Mouse (Mus musculus) spleen, adult 2 months (tissue): ENCODE data around the gene Sarm1. TPM values are rescaled to one million over a fixed set of nuclear protein-coding genes. Genes with fewer than 3 reads are reported as not detected.

Source experiments
- DNase-seq, 2 experiments: peaks; one replicate each; pipeline versions ENCODE4 v3.0.0 to v3.0.0-alpha.2; 2012 to 2021; ENCODE audit warnings: low spot score in 2 of 2, low read depth in 1 of 2
- H3K27ac ChIP-seq: fragments of 200-500 bp; 2 replicates; pipeline ENCODE4 v1.5.1; 2012; ENCODE audit warnings: low read length, inconsistent platforms; ENCODE audit not compliant: insufficient read depth
- H3K27me3 ChIP-seq: fragments of 200-500 bp; 2 replicates; pipeline ENCODE4 v1.6.1; 2012; ENCODE audit warnings: mild to moderate bottlenecking, moderate library complexity, low read length, inconsistent platforms; ENCODE audit not compliant: control insufficient read depth, insufficient read depth
- H3K36me3 ChIP-seq: fragments of 200-500 bp; 2 replicates; pipeline ENCODE4 v1.6.1; 2012; ENCODE audit warnings: mild to moderate bottlenecking, low read length, inconsistent platforms; ENCODE audit not compliant: control insufficient read depth, insufficient read depth
- H3K4me1 ChIP-seq: fragments of 200-500 bp; 2 replicates; pipeline ENCODE4 v1.6.1; 2011; ENCODE audit warnings: inconsistent platforms; ENCODE audit not compliant: control insufficient read depth, insufficient read depth, insufficient read length
- H3K4me3 ChIP-seq: fragments of 200-500 bp; 2 replicates; pipeline ENCODE4 v1.5.1; 2011; ENCODE audit warnings: mild to moderate bottlenecking, inconsistent platforms; ENCODE audit not compliant: insufficient read depth, insufficient read length; ENCODE audit errors: extremely low read depth
- CTCF ChIP-seq: fragments of 200-500 bp; IDR thresholded peaks from 2 replicates; pipeline ENCODE4 v1.5.1; 2011; ENCODE audit warnings: mild to moderate bottlenecking, inconsistent platforms; ENCODE audit not compliant: insufficient read depth, insufficient read length, insufficient replicate concordance; ENCODE audit errors: extremely low read depth
- POLR2A ChIP-seq: fragments of 200-500 bp; IDR thresholded peaks from 2 replicates; pipeline ENCODE4 v1.6.1; 2011; ENCODE audit warnings: low read depth, low read length, inconsistent platforms
- WGBS: fragments of 180-500 bp; shearing (Covaris S2); methylation state at CpG from one replicate; pipeline ENCODE4 v1.1.7; 2018; 5-methylcytosine and 5-hydroxymethylcytosine counted together
- polyA plus RNA-seq: library from polyadenylated mRNA; depleted of rRNA; stranded (reverse); fragments of >200 nt; gene quantifications from 2 replicates; pipeline ENCODE4 v1.2.3, GENCODE M21; 2012; rRNA removed

Sarm1 gene
- 0.51 and 1.0 TPM in 2 replicates for polyA plus RNA-seq

DNA sequence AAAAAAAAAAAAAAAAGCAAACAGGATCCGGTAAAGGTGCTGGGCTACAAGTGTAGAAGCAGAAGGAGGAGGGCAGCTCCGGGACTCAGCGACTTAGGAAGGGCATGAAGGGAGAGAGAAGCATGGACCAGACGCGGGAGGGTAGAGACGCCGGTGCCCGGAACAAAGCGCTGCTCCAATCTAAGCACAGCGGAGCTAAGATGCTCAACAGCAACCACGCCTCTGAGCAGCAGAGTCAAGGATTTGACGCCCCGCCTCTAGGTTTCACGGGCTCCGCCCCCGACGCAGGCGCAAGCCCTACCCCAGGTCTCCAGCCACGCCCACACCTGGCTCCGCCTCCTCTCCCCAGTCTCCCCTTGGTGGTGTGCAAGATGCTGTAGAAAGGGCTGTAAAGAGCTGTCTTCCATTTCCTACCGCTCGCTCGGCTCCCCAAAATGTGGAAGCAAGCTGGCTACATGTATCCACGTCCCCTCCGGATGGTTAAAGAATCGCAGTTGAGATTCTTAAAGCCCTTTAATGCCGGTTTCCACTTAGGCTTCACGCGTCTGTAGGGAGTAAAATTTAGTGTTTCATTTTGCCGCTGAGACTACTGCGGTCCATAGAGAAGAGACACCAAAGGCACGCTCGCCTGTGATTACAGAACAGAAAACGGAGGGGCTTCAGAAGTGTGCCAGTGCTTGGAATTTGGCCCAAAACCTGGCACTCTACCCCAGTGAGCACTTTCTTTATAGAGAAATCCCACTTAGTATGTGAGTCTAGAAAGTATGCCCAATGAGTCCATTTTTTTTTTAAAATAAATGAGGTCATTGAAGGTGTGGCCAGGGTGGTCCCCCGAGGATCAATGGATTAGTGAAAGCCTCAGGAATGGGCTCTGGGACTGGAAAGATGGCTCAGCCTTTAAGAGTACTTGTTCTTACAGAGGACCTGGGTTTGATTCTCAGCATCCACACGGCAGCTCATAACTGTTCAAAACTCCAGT lies at the start of gene Sarm1:
Sarm1 (minus strand) TSS at position 211 of the 979 bp plus-strand sequence.
- no peak within 1 kb of the TSS for H3K27ac ChIP-seq

DNA sequence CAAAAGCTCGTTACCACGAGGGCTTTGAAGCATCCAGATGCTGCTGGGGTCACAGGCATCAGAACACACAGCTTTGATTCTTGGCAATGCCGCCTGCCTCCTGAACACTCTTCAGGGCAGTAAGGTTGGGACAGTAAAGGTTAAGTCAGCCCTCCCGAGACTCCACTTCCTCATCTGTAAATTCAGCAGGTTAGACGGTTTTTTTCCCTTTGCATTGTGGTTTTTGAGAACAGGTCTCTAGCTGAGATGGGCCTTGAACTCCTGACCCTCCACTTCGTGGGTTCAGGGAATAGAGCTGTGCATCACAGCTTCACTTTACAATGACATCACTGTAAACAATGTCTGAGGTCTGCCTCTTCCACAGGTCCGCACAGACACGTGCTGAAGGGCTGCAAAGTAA lies 47.6 kb upstream of the Sarm1 start:
- no peak overlapping the region for H3K27ac ChIP-seq
- no peaks in the 10 kb centered on the region; the same call in 1 of the 2 replicates for H3K4me1 ChIP-seq
- 56% methylated on average over 8 of the region's 8 CpGs for WGBS
- H3K27me3 ChIP-seq = no peaks in the 10 kb centered on the region
- TF ChIP-seq POLR2A = no peak
- TF ChIP-seq CTCF = no peak
- H3K36me3 ChIP-seq = peaks cover 13% of the 10 kb centered on the region
- no peak overlapping the region for H3K4me3 ChIP-seq
- DNase-seq = no peak

More for the DNA sequence above, at the start of gene Sarm1:
- TF ChIP-seq CTCF (no peak), POLR2A (no peak)
- Histone ChIP-seq H3K36me3 (no peaks in the 10 kb centered on the region), H3K4me3 (peak within 1 kb of the TSS; percentile 61), H3K27me3 (peaks cover 7% of the 10 kb centered on the region), H3K4me1 (peaks cover 7% of the 10 kb centered on the region)
- 4% methylated on average over 36 of the region's 36 CpGs for WGBS
- DNase-seq = peak; percentile 89 to 97

DNA sequence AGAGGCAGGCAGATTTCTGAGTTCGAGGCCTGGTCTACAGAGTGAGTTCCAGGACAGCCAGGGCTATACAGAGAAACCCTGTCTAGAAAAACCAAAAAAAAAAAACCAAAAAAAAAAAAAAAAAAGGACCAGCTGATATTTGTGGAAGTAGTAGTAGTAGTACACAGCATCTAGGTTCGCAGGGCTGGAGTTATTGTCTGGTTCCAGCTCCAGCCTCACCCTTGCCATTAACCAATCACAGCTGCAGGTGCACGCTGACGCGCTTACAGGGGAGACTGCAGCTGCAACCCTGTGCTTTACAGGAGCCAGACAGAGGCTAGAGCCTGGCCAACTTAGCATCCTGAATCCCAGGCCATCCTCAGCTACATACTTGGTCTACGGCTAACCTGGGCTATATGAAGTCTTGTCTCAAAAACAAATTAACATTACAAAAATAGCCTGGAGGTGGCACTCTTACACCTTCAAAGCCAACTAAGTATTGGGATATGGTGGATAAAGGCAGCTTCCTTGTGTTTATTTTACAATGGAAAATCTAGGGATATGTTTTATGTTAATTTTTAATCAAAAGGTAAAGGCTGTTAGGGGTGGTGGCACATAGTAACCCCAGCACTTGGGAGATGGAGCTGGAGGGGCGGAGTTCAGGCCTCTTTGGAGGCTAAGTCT lies 47.0 kb upstream of the Sarm1 start:
- no peak overlapping the region for H3K27ac ChIP-seq
- no peak for TF ChIP-seq POLR2A
- TF ChIP-seq CTCF = no peak
- H3K36me3 ChIP-seq = peaks cover 15% of the 10 kb centered on the region
- no peaks in the 10 kb centered on the region; the same call in 1 of the 2 replicates for H3K4me1 ChIP-seq
- WGBS = 93% methylated on average over 7 of the region's 7 CpGs
- no peaks in the 10 kb centered on the region for H3K27me3 ChIP-seq
- H3K4me3 ChIP-seq = no peak overlapping the region
- no peak for DNase-seq

DNA sequence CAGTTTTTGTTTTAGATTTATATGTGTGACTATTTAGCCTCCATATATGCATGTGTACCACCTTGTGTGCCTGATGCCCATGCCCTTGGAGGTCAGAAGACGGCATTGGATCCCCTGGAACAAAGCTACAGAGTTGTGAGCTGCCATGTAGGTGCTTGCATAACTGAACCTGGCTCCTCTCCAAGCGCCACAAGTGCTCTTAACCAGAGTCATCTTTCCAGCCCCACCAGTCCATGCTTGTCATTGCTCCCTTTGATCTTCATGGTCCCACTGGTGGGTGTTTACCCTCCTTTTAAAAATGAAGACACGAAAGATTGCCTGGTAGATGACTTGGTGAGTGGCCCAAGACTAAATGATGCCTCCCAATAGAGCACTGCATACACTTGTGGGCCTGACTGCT lies 42.8 kb upstream of the Sarm1 start:
- Histone ChIP-seq H3K4me1 (no peaks in the 10 kb centered on the region), H3K27ac (no peak overlapping the region), H3K36me3 (peaks cover 18% of the 10 kb centered on the region), H3K4me3 (no peak overlapping the region), H3K27me3 (no peaks in the 10 kb centered on the region)
- no peak for TF ChIP-seq CTCF
- no peak for TF ChIP-seq POLR2A
- DNase-seq = no peak
- WGBS = 92% methylated on average over 3 of the region's 3 CpGs

DNA sequence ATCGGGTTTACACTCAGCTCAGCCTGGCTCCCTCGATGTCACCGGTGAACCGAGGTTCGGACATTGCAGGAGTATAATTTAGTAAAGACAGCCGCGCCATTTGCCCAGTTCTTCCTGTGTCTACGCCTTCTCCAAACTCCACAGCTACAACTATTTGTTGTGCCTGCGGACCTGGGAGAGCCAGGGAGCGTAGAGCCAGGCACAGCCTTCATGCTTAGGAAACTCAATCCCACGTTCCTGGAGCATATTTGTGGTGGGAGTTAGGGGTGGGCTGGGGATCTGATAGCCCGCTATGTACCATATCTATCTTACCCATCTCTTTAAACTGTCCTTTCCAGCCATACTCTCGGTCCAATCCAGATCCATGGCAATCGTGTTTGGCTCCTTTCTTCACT lies 39.1 kb upstream of the Sarm1 start:
- Histone ChIP-seq H3K4me1 (no peaks in the 10 kb centered on the region; the same call in 1 of the 2 replicates), H3K27ac (peak overlapping the region; percentile 62), H3K27me3 (no peaks in the 10 kb centered on the region), H3K4me3 (peak overlapping the region; percentile 87), H3K36me3 (peaks cover 15% of the 10 kb centered on the region)
- DNase-seq = no peak
- 1% methylated on average over 14 of the region's 14 CpGs for WGBS
- TF ChIP-seq CTCF = no peak
- TF ChIP-seq POLR2A = no peak

DNA sequence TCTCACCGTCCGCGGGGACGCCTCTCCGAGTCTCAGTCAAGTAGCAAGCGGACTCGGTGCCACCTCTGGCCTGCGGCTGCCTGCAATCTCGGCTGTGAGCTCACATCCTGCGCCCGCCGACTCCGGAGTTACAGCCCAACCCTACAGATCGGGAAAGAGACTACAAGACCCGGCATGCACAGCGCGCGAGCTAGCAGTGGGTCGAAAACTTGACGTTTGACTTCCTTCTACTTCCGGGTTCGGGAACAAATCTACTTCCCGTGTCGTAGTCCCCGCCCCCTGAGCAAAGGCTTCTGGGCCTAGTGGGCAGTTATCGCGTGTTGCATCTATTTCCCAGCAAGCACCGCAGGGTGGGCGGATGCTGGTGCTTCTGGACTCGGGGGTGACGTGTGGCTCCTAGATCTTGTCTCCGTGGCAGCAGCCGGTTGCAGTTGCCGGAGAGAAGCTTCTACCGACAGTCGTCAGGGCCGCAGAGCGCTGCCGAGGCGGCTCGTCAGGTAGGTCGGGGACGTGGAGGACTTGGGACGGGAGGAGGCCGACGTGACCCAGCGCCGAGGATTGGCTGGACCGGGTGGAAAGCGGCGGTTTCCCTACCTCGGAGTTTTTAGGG lies 38.6 kb upstream of the Sarm1 start, which contains the start of the genes Tnfaip1 and Ift20:
Tnfaip1 (minus strand) TSS at position 253 of the 610 bp plus-strand sequence.
Ift20 (plus strand) TSS at position 282 of the 610 bp plus-strand sequence.
- H3K36me3 ChIP-seq = peaks cover 13% of the 10 kb centered on the region
- peak within 1 kb of the TSS; percentile 87 for H3K4me3 ChIP-seq
- TF ChIP-seq CTCF (no peak), POLR2A (peak; percentile 69)
- under 1% methylated on average over 52 of the region's 52 CpGs for WGBS
- peak; percentile 99 for DNase-seq
- H3K27ac ChIP-seq = peak within 1 kb of the TSS; percentile 84
- no peaks in the 10 kb centered on the region; the same call in 1 of the 2 replicates for H3K4me1 ChIP-seq
- H3K27me3 ChIP-seq = no peaks in the 10 kb centered on the region
